Comparison of ENCODE assay signal across 8 mouse cellular contexts in the genomic region with DNA sequence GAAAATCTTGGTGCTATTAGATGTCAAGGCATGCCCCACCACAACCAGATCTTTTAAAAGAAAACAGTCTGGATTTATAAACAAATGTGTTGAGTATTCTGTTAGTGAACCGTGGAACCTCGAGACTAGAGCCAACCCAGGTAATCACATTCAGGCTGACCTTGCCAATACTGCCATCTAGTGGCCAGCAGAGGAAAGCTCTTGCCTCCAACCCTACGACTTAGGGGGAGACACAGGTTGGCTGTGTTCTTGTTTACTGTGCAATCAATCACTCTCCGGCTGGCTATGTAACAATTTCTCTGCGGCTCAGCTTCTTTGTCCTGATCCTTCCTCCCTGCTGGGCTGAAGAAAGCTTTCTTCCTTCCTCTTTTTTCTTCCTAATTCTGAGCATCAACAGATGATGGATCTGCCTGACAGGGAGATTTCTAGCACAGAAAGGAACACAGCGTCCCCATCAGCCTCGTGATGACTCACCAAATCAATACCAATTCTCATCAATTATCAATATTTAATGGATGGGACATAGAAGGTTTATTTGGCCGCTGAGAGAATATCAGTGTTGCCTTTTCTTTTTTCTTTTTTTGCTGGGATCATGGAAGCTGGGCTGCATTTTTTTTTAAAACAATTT. TPM values are rescaled to one million over a fixed set of nuclear protein-coding genes. Genes with fewer than 3 reads are reported as not detected.
DNase-seq lines count a peak whose midpoint lies in the region; ATAC-seq lines count a peak whose summit lies in the region.
"Had no signal": no experiment of that assay in that cellular context is flagged by ENCODE, and none has a peak within 500 bp of the region (broad histone marks: within the 10 kb centered on the region; RNA-seq: fewer than 3 reads in every experiment).

No protein-coding gene starts in this region.

- no peak overlapping the region for H3K4me3 ChIP-seq in embryonic facial prominence, embryonic 15.5 days (replicated peaks)
- H3K4me3 ChIP-seq in hindbrain, embryonic 10.5 days: no peak overlapping the region
- H3K4me3 ChIP-seq: limb, embryonic 15.5 days had no signal

- 0 out of 2 replicates have a peak, but pooled peaks have one; percentile 54 for ATAC-seq in embryonic facial prominence, embryonic 15.5 days (ENCODE audit: insufficient number of reproducible peaks, low FRiP score, low TSS enrichment, low read depth)

- H3K27me3 ChIP-seq in embryonic facial prominence, embryonic 15.5 days: no peaks in the 10 kb centered on the region
- H3K27me3 ChIP-seq in hindbrain, embryonic 10.5 days (ENCODE audit: insufficient read depth, poor library complexity, severe bottlenecking): peaks cover 12% of the 10 kb centered on the region
- H3K27me3 ChIP-seq: limb, embryonic 15.5 days had no signal

- H3K4me2 ChIP-seq in embryonic facial prominence, embryonic 15.5 days (replicated peaks): no peak overlapping the region
- H3K4me2 ChIP-seq: limb, embryonic 15.5 days had no signal

- H3K4me1 ChIP-seq in embryonic facial prominence, embryonic 15.5 days: peaks cover 7% of the 10 kb centered on the region
- H3K4me1 ChIP-seq in hindbrain, embryonic 10.5 days (replicated peaks): peaks cover 39% of the 10 kb centered on the region

- no peaks in the 10 kb centered on the region for H3K9me3 ChIP-seq in embryonic facial prominence, embryonic 15.5 days (replicated peaks)
- H3K9me3 ChIP-seq in hindbrain, embryonic 10.5 days: no peaks in the 10 kb centered on the region
- H3K9me3 ChIP-seq: limb, embryonic 15.5 days had no signal

- no peaks in the 10 kb centered on the region for H3K36me3 ChIP-seq in embryonic facial prominence, embryonic 15.5 days
- H3K36me3 ChIP-seq in hindbrain, embryonic 10.5 days: no peaks in the 10 kb centered on the region
- H3K36me3 ChIP-seq: limb, embryonic 15.5 days had no signal

- peak; percentile 51 for DNase-seq in MEL-GATA-1-ER (ENCODE audit: extremely low read depth, low read depth)
- peak; percentile 91 for DNase-seq in brain, adult 2 months (ENCODE audit: low read depth, low spot score)
- DNase-seq in hindbrain, embryonic 10.5 days (ENCODE audit: low spot score): peak; percentile 70
- peak; percentile 69 to 73 for DNase-seq in layer of hippocampus, postnatal 10 days (ENCODE audit: low spot score in 2 of 2)
- peak; percentile 44 to 68 for DNase-seq in lung, postnatal 4 days
- DNase-seq in right cerebral cortex, postnatal 10 days (ENCODE audit: low spot score in 2 of 2): peak; percentile 61 to 71

- WGBS in embryonic facial prominence, embryonic 15.5 days: 11% methylated on average over 8 of the region's 8 CpGs
- 9% methylated on average over 8 of the region's 8 CpGs for WGBS in hindbrain, embryonic 10.5 days

- 0 out of 2 replicates have a peak overlapping the region, but pooled peaks have one; percentile 35 for H3K27ac ChIP-seq in embryonic facial prominence, embryonic 15.5 days (replicated peaks)
- H3K27ac ChIP-seq in hindbrain, embryonic 10.5 days: no peak overlapping the region
- H3K27ac ChIP-seq: limb, embryonic 15.5 days had no signal

- H3K9ac ChIP-seq in embryonic facial prominence, embryonic 15.5 days: no peak overlapping the region
- H3K9ac ChIP-seq: limb, embryonic 15.5 days had no signal

RNA-seq across cellular contexts. Expression of a gene that starts 26.4 kb away (rescaled TPM):
- polyA plus RNA-seq in embryonic facial prominence, embryonic 15.5 days (2015; fragmentation: Nextera tagmentation; extraction: Ambion mirVana): 4.9 and 5.7 TPM in 2 replicates
- polyA plus RNA-seq in hindbrain, embryonic 10.5 days (2016; fragmentation: Nextera tagmentation; extraction: Ambion mirVana): 1.3 and 1.6 TPM in 2 replicates
- total RNA-seq in layer of hippocampus, postnatal 10 days (2021): 10 to 100 TPM; 31.6 to 36.2 TPM
